Mouse (Mus musculus) lung, adult 2 months (tissue): ENCODE results near the gene Plxdc2.

Experiments
- CTCF ChIP-seq: fragments of 200-500 bp; IDR thresholded peaks from 2 replicates; pipeline ENCODE4 v1.5.1; 2011; ENCODE audit warnings: mild to moderate bottlenecking, low read length, control low read depth; ENCODE audit not compliant: insufficient read depth
- POLR2A ChIP-seq: fragments of 200-500 bp; IDR thresholded peaks from 2 replicates; pipeline ENCODE4 v1.6.1; 2011; ENCODE audit warnings: low read depth, mild to moderate bottlenecking, control low read depth, low read length, borderline replicate concordance; ENCODE audit errors: extremely low read depth

DNA sequence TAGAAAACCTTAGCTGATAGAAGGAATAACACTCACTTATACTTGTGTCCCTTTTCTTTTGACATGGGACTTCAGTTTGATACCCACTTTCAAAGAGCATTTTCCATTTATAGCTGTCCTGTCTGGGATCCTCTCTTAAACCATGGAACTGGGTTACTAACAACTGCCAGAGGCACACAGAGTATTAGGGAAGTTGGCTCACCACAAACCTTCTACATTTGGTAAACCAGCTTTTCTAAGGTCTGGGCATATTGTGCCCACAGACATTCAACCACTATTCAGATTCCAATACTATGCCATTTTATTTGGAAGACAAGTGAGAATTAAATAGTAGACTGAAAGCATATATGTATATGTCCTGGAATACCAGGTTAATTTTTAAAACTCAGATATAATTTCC is 232.4 kb downstream of the Plxdc2 start:
- TF ChIP-seq CTCF (no peak), POLR2A (no peak)
